In the genomic region with DNA sequence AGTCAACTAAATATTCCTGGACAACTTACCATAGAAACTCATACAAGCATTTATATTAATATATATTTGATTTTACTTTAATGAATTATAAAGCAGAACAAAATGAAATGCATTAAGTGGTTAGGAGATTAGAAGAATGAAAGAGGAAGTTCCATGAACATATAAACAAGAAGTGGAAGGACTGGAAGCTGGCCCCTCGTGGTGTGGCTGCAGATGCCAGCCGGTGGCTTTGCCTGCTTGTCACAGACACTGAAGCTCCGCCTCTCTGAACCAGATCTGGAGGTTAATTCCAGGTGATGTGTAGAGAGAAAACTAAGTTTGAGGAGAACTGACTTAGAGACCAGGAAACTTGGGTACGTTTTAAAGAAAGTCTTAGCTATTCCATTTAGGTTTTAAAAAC, we compare ENCODE assay signal across 14 mouse cellular contexts.
"Had no signal": no experiment of that assay in that cellular context is flagged by ENCODE, and none has a peak within 500 bp of the region (broad histone marks: within the 10 kb centered on the region; RNA-seq: fewer than 3 reads in every experiment).

No protein-coding gene starts in this region.

- H3K4me2 ChIP-seq: intestine, embryonic 15.5 days; liver, embryonic 12.5 days; lung, embryonic 14.5 days; midbrain, embryonic 12.5 days had no signal

- H3K27ac ChIP-seq: intestine, embryonic 15.5 days; left cerebral cortex, adult 2 months; limb, embryonic 10.5 days; liver, embryonic 12.5 days; midbrain, embryonic 12.5 days; stomach, postnatal 0 days had no signal

- H3K9me3 ChIP-seq: intestine, embryonic 15.5 days; limb, embryonic 10.5 days; liver, embryonic 12.5 days; midbrain, embryonic 12.5 days had no signal

- DNase-seq: kidney, adult 18-20 months; kidney, postnatal 25 days; lung, embryonic 14.5 days; lung, postnatal 10 days; lung, postnatal 4 days; right cerebral cortex, postnatal 25 days; thymus, postnatal 4 days had no signal

- H3K27me3 ChIP-seq: intestine, embryonic 15.5 days; liver, embryonic 12.5 days; midbrain, embryonic 12.5 days had no signal

- ATAC-seq: intestine, embryonic 15.5 days; liver, embryonic 12.5 days; midbrain, embryonic 16.5 days had no signal

- H3K4me3 ChIP-seq: intestine, embryonic 15.5 days; left cerebral cortex, adult 2 months; limb, embryonic 10.5 days; liver, embryonic 12.5 days; midbrain, embryonic 12.5 days had no signal

- H3K4me1 ChIP-seq: intestine, embryonic 15.5 days; limb, embryonic 10.5 days; liver, embryonic 12.5 days; midbrain, embryonic 12.5 days had no signal

- H3K9ac ChIP-seq: intestine, embryonic 15.5 days; liver, embryonic 12.5 days; lung, embryonic 14.5 days; midbrain, embryonic 12.5 days had no signal

- H3K36me3 ChIP-seq: intestine, embryonic 15.5 days; limb, embryonic 10.5 days; liver, embryonic 12.5 days; midbrain, embryonic 12.5 days had no signal
